Mouse (Mus musculus): ENCODE measurements at regions not wholly inside any gene's neighbourhood (a gene's known extent, or its start where the extent isn't known, plus 50 kb on each side); places are given as distances from the start of the nearest gene placed in this dataset.

DNA sequence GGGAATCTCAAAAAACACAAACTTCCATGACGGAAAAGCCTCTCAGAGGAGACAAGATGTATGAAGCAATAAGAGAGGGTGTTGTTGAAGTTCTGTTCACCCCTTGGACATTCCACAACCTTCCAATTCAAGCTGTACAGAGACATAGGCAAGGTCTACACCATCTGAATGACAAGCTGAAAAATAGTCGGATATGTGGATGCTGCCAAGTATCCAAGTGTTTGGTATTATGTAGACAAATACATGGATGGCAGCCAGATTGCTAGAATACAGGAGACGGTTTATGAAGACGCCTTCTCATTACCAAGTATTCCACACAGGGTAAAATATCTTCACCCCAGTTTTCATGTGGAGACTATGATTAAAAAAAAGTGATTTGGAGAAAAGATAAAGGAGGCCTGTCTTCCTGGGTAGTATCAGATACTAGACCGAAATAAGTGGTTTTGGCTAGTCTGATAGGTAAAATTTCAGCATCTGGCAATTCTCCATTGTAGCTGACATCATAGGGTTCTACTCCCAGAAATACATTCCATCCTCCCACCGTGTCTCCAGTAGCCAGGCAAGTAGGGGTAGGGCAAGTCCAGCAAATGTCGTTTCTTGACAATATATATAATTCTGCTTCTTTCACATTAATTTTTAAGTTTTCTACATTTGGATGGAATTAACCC is 583.6 kb downstream of the Efna5 start:
- no peak for TF ChIP-seq CTCF (IDR thresholded peaks at IDR 0.05; ENCODE audit: insufficient read depth, low read length)
- TF ChIP-seq POLR2A (IDR thresholded peaks at IDR 0.05; ENCODE audit: borderline replicate concordance, extremely low read depth, low read depth, low read length), result no peak
